Mouse (Mus musculus): ENCODE data around the gene a.

DNA sequence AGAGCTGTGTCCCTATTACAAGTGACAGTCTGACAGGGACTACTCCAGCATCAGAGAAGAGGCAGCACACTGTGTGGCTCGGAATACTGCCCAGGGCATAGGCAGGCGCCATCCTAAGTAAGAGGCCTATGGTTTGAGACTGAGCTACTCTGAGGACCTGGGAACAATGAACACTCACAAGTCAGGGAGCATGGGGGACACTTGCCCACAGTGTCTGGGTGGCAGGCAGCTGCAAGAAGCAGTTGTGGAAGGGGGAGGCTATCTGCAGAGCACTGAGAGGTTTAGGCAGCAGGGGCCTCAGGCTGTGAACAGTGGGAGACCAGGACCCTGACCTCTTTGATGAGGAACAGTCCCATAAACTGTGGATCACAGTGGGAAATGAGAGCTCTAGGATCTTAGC is 137.1 kb downstream of the a start:
- TF ChIP-seq CTCF (IDR thresholded peaks at IDR 0.05; ENCODE audit: low read depth): no peak
- TF ChIP-seq EP300 (optimal IDR thresholded peaks at IDR 0.05): no peak
